Mouse (Mus musculus) embryonic fibroblast, embryonic 13.5 days (primary cell): ENCODE measurements around the gene Auts2. TPM values are rescaled to one million over a fixed set of nuclear protein-coding genes. Genes with fewer than 3 reads are reported as not detected.

Experiments
- H3K27ac ChIP-seq: 2 replicates; pipeline ENCODE4 v1.5.1; 2012; ENCODE audit warnings: low read length, control low read depth, inconsistent platforms; ENCODE audit not compliant: insufficient read depth
- H3K4me1 ChIP-seq: 2 replicates; pipeline ENCODE4 v1.6.1; 2011; ENCODE audit warnings: low read length; ENCODE audit not compliant: control insufficient read depth, insufficient read depth
- H3K4me3 ChIP-seq: 2 replicates; pipeline ENCODE4 v1.5.1; 2011; ENCODE audit warnings: mild to moderate bottlenecking, control low read depth, low read length; ENCODE audit not compliant: insufficient read depth
- CTCF ChIP-seq: IDR thresholded peaks from 2 replicates; pipeline ENCODE4 v1.5.1; 2011; ENCODE audit warnings: mild to moderate bottlenecking, control low read depth, low read length, moderate library complexity, borderline replicate concordance; ENCODE audit not compliant: insufficient read depth
- POLR2A ChIP-seq: IDR thresholded peaks from 2 replicates; pipeline ENCODE4 v1.6.1; 2011; ENCODE audit warnings: low read depth, mild to moderate bottlenecking, control low read depth, low read length, moderate library complexity
- polyA plus RNA-seq: library from polyadenylated mRNA; stranded (reverse); fragments of >200 nt; gene quantifications from 2 replicates; pipeline ENCODE4 v1.2.4, GENCODE M21; 2011; ENCODE audit warnings: low read depth; ENCODE audit not compliant: missing spikeins, insufficient read length

Gene Auts2
- polyA plus RNA-seq, 1 experiment = 26.0 TPM

- no peak for TF ChIP-seq POLR2A
- no peak for TF ChIP-seq CTCF
- H3K27ac ChIP-seq = no peak overlapping the region
- H3K4me3 ChIP-seq = no peak overlapping the region
- no peaks in the 10 kb centered on the region for H3K4me1 ChIP-seq
Observed at GRCm38 (mm10) chr5:132140816-132141215, 402.3 kb downstream of the Auts2 start.

DNA sequence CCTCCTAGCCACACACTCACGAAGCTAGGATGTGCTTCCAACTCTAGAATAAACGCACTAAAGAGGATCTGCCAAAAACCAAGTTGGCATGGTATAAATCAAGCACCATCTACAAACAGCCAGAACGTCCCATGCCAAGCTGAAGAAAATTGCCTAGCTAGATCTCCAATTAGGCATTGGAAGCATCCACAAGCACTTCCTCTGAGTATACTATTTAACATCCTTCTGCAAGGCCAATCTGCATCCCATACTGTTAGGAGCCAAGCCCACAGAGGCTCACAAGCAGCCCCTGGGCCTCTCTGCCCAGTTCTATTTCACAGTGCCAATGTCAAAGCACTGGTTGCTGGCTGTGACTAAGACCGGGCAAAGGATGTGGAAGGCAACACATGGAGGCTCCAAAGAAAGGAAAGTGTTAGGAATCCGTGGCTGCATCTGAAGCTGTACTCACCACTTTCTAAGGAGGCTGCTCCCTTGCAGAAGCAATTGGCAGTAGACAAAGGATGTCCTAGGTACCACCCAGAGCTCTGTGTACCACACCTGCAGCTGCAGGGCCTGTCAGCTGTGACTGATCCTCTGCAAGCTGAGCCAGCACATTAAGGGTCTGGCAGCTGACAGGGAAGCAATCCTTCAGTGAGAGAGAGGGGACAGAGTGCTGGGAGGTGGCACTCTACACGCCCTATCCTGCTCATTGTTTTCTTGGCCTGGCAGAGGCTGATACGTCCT is 407.0 kb downstream of the Auts2 start:
- no peak overlapping the region for H3K4me3 ChIP-seq
- H3K27ac ChIP-seq = no peak overlapping the region
- TF ChIP-seq POLR2A (no peak), CTCF (no peak)
- no peaks in the 10 kb centered on the region for H3K4me1 ChIP-seq

DNA sequence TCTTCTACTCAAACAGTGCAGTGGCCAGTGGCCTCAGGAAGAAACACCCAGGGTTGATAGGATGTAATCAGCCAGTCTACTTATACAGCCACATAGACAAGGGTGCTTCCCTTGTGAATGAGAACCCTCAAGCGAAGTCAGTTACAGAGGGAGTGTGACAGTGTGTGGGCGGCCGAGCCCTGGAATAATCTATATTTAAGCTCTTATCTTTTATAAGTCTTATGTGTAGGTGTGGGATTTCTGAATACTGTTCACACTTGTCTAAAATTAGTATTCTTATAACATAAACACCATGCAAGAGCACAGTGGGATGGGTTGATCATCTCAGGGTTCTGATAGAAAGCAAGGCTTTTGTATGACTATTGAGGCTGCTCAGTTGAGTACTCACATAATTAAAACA is 411.2 kb downstream of the Auts2 start:
- no peak for TF ChIP-seq POLR2A
- no peak for TF ChIP-seq CTCF
- no peak overlapping the region for H3K27ac ChIP-seq
- no peak overlapping the region for H3K4me3 ChIP-seq
- no peaks in the 10 kb centered on the region for H3K4me1 ChIP-seq

GRCm38 (mm10) chr5:132130577-132130976 is 412.6 kb downstream of the Auts2 start:
- no peak overlapping the region for H3K27ac ChIP-seq
- no peak for TF ChIP-seq CTCF
- no peak for TF ChIP-seq POLR2A
- no peak overlapping the region for H3K4me3 ChIP-seq
- no peaks in the 10 kb centered on the region for H3K4me1 ChIP-seq

GRCm38 (mm10) chr5:132126626-132127025 is 416.5 kb downstream of the Auts2 start:
- Histone ChIP-seq H3K27ac (no peak overlapping the region), H3K4me1 (no peaks in the 10 kb centered on the region), H3K4me3 (no peak overlapping the region)
- TF ChIP-seq POLR2A = no peak
- TF ChIP-seq CTCF = no peak

GRCm38 (mm10) chr5:132115631-132116030 is 427.5 kb downstream of the Auts2 start:
- no peak overlapping the region for H3K4me3 ChIP-seq
- TF ChIP-seq CTCF (no peak), POLR2A (no peak)
- H3K4me1 ChIP-seq = no peaks in the 10 kb centered on the region
- H3K27ac ChIP-seq = no peak overlapping the region

DNA sequence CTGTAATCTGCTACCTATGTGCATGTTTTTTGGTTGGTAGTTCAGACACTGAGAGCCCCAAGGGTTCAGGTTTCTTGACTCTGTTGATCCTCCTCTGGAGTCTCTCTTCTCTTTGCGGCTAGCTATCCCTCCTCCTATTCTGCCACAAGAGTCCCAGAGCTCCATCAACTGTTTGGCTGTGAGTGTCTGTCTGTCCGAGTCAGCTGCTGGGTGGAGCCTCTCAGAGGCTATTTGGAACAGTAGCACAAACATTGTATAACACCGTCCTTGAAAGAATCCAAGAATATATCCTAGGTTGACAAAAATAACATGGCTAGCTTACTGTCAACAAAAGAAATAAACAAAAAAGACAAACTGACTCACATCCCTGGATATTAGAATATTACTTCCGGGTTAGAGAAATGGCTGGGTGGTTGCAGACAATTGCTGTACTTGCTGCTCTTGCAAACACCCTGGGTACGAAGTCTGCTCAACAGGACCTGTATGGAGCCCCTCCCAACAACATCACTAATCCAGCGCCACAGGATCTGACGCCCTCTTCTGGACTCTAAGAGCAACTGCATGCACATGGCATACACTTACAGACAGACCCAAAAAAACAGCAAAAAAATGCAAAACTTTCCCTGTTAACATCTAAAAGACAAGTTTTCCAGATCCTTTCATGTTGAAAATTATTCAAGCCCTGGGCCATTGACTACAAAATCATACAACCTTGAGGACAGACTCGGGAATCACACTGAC is 428.4 kb downstream of the Auts2 start:
- no peak for TF ChIP-seq POLR2A
- TF ChIP-seq CTCF = no peak
- Histone ChIP-seq H3K4me1 (no peaks in the 10 kb centered on the region), H3K27ac (no peak overlapping the region), H3K4me3 (no peak overlapping the region)

- Histone ChIP-seq H3K27ac (no peak overlapping the region), H3K4me3 (no peak overlapping the region), H3K4me1 (no peaks in the 10 kb centered on the region)
- TF ChIP-seq CTCF (no peak), POLR2A (no peak)
Observed at GRCm38 (mm10) chr5:132113480-132113879, 429.7 kb downstream of the Auts2 start.

DNA sequence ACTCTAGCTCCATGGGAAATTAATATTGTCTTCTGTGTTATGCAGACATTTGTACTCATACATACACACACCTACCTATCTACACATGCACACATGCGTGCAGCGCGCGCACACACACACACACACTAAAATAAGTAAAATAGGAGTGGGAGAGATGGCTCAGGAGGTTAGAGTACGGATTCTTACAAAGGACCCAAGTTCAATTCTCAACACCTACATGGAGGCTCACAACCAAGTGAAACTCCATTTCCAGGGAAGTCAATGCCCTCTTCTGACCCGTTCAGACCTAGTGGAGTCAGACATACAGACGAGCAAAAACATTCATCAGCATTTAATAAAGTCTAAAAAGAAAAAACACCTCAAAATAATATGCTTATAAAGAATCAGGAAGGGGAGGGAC is 430.5 kb downstream of the Auts2 start:
- Histone ChIP-seq H3K4me3 (no peak overlapping the region), H3K4me1 (no peaks in the 10 kb centered on the region)
- TF ChIP-seq CTCF = no peak
- TF ChIP-seq POLR2A = no peak

DNA sequence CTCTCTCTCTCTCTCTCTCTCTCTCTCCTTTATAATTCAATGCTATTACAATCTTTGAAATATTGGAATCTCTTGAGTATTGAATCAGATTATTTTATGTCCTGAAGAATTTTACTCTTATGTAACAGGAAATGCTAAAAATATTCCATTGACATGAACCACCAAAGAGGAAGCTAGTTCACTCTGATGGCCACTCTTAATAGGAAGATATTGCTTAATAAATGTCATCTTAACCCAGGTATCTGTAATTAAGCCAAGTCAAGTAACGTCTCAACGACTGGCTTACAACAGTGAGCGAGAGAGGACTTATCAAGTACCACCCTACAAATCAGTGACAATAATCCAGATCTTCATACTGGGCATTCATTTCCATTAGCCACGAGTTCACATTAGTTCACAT is 440.7 kb downstream of the Auts2 start:
- no peak for TF ChIP-seq POLR2A
- no peak for TF ChIP-seq CTCF
- Histone ChIP-seq H3K4me3 (no peak overlapping the region), H3K4me1 (no peaks in the 10 kb centered on the region), H3K27ac (no peak overlapping the region)

More for the DNA sequence above, 430.5 kb downstream of the Auts2 start:
- no peak overlapping the region for H3K27ac ChIP-seq
